Mouse (Mus musculus): Measurements from ENCODE around the gene Hspa1l.
"Not testable (repeated sequence)": the region's sequence is repeated elsewhere in the genome, so short reads cannot be mapped to it uniquely, and the experiment has no call there.

The Hspa1l gene

GRCm38 (mm10) chr17:35005158-35005557 is 32.7 kb downstream of the Hspa1l start:
- DNase-seq (ENCODE audit: low read depth), result no peak

GRCm38 (mm10) chr17:35005902-35006301 is 33.4 kb downstream of the Hspa1l start:
- DNase-seq (ENCODE audit: low read depth), result not testable (repeated sequence)

GRCm38 (mm10) chr17:35007387-35007991 is 35.0 kb downstream of the Hspa1l start:
- no peak for DNase-seq (ENCODE audit: low read depth)

GRCm38 (mm10) chr17:35009586-35009985 is 37.1 kb downstream of the Hspa1l start:
- DNase-seq (ENCODE audit: low read depth), result no peak

GRCm38 (mm10) chr17:35011440-35011839 is 38.9 kb downstream of the Hspa1l start:
- no peak for DNase-seq (ENCODE audit: low read depth)

GRCm38 (mm10) chr17:35012430-35012829 is 39.9 kb downstream of the Hspa1l start:
- DNase-seq (ENCODE audit: low read depth), result no peak

GRCm38 (mm10) chr17:35013221-35013620 is 40.7 kb downstream of the Hspa1l start:
- DNase-seq (ENCODE audit: low read depth), result no peak

GRCm38 (mm10) chr17:35015296-35015695 is 42.8 kb downstream of the Hspa1l start:
- DNase-seq (ENCODE audit: low read depth), result no peak

GRCm38 (mm10) chr17:35016376-35016775 is 43.9 kb downstream of the Hspa1l start, which contains the start of gene Vwa7:
Vwa7 (plus strand) TSS chr17:35016579.
- peak; percentile 76 for DNase-seq (ENCODE audit: low read depth)

GRCm38 (mm10) chr17:35016791-35017705 is 44.5 kb downstream of the Hspa1l start:
- no peak for DNase-seq (ENCODE audit: low read depth)

GRCm38 (mm10) chr17:35017706-35018030 is 45.2 kb downstream of the Hspa1l start:
- no peak for DNase-seq (ENCODE audit: low read depth)

GRCm38 (mm10) chr17:35018171-35018570 is 45.7 kb downstream of the Hspa1l start:
- no peak for DNase-seq (ENCODE audit: low read depth)

- DNase-seq (ENCODE audit: low read depth), result no peak
Observed at GRCm38 (mm10) chr17:35019894-35020293, 47.4 kb downstream of the Hspa1l start.

- no peak for DNase-seq (ENCODE audit: low read depth)
Observed at GRCm38 (mm10) chr17:35020551-35020950, 48.0 kb downstream of the Hspa1l start.

GRCm38 (mm10) chr17:35021163-35021808 is 48.8 kb downstream of the Hspa1l start:
- peak; percentile 94 for DNase-seq (ENCODE audit: low read depth)

GRCm38 (mm10) chr17:35021842-35022477 is 49.5 kb downstream of the Hspa1l start:
- DNase-seq (ENCODE audit: low read depth), result no peak

GRCm38 (mm10) chr17:35022541-35023060 is 50.1 kb downstream of the Hspa1l start:
- DNase-seq (ENCODE audit: low read depth), result no peak

- DNase-seq (ENCODE audit: low read depth), result no peak
Observed at GRCm38 (mm10) chr17:35023221-35023620, 50.7 kb downstream of the Hspa1l start.

- DNase-seq (ENCODE audit: low read depth), result peak; percentile 46
Observed at GRCm38 (mm10) chr17:35023756-35024155, 51.3 kb downstream of the Hspa1l start.

GRCm38 (mm10) chr17:35024261-35024660 is 51.8 kb downstream of the Hspa1l start:
- DNase-seq (ENCODE audit: low read depth), result no peak

GRCm38 (mm10) chr17:35024691-35025488 is 52.4 kb downstream of the Hspa1l start:
- DNase-seq (ENCODE audit: low read depth), result peak; percentile 58

Data from NIH3T3 (cell line).